Mouse (Mus musculus) layer of hippocampus, postnatal 14 days (tissue): ENCODE measurements around the gene Olfr1264. TPM values are rescaled to one million over a fixed set of nuclear protein-coding genes. Genes with fewer than 3 reads are reported as not detected.

Experiments
- DNase-seq, 2 experiments: peaks; one replicate each; pipeline ENCODE4 v3.0.0; 2021 to 2022; ENCODE audit warnings: low spot score in 2 of 2, mixed read lengths in 1 of 2
- long read RNA-seq, 2 experiments: library from polyadenylated mRNA; stranded (forward); transcript quantifications; one replicate each; pipeline ENCODE4 v2.0.0; 2021
- total RNA-seq, 2 experiments: library from RNA; stranded (reverse); gene quantifications; 2 replicates each; pipeline ENCODE4 v1.2.3; 2021

Olfr1264 gene
- total RNA-seq = not detected
- long read RNA-seq, experiment 1 = 0 reads
- long read RNA-seq, experiment 2 = 0 reads

DNA sequence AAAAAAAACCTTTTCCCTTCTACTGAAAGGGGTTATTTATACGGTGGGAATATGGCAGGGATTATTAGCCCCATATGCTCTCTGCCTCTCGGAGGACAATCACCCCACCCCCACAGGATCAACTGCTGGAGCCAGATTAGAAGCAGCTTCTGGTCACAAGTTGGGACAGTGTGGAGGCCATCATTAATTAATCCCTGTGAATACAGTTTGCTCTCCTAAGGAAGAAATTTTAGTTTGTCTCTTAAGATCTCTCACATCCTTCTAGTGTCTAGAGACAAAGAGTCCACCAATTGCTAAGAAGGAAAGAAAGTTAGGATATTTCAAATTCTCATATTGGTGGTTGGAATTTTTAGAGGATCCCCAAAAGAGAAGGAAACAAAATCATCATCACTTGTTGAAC, at the start of gene Olfr1264:
Gene Olfr1264, minus strand, starts transcription at position 101 of the 400 bp plus-strand sequence.
- no peak for DNase-seq

DNA sequence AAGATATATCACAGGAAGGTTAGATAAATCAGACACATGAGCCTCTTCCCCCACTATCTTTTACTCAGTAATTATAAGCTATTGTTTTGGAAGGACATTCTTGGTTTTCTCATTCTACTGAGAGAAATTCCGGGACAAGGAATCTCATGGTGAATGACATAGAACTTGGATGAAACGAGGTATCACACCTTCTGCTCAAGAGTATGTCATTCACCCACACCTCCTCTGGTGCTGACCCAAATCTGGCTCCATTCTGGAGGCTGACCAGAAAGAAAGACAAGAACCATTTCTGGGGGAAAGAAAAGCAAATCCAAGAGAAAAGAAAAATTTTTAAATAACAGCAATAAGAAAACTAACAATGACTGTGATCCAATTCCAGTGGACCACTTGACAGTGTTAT, 44.7 kb upstream of the Olfr1264 start:
- no peak for DNase-seq

DNA sequence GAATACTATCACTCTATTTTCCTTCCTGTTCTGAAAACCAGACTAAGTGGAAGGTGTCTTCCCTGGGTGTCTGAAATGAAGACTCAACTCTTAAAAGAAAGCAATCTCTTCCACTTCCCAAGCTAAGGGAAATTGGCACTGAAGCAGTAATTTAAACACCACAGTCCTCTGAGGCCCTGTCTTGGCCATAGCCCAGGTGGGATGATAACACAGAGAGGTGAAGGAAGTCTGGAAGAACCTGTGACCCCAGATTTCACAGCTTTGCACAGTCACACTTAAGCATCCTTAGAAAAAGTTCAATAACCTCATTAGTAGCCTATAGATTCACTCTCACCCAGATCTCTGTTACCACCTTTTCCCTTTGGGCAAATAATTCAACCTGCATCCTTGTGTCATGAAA, 38.1 kb upstream of the Olfr1264 start, which contains the start of gene Olfr140:
Gene Olfr140, minus strand, starts transcription at position 101 of the 400 bp plus-strand sequence.
- no peak for DNase-seq

DNA sequence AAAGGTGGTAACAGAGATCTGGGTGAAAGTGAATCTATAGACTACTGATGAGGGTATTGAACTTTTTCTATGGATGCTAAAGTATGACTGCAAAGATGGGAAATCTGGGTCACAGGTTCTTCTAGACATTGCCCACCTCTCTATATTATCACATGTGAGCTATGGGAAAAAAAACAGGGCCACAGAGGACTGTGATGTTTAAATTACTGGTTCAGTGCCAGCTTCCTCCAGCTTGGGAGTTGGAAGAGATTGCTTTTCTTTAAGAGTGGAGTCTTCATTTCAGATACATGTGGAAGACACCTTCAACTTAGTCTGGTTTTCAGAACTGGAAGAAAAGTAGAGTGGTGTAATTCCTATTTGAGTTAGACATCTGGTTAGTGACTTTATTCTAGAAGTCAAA, 9.7 kb upstream of the Olfr1264 start, which contains the start of gene Olfr1265:
Gene Olfr1265, plus strand, starts transcription at position 301 of the 400 bp plus-strand sequence.
- no peak for DNase-seq

DNA sequence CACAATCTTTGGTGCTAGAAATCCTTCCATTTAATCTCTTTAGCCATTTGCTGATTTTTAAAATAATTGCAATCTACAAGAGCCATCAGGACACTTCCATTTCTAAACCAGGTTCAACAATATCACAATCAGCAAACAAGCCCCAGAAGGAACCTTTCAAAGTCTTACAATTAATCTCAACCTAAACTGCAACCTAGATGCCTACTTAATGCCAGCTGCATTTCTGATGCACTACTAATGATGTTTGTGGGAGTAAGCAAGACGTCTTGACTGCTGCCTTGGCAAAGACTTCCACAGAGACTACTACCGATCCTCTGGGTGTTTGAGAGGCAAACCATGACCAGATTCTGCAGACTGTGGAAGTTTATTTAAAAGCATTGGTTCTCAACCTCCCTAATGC, 13.5 kb downstream of the Olfr1264 start, which contains the start of gene Olfr1263:
Gene Olfr1263, plus strand, starts transcription at position 301 of the 400 bp plus-strand sequence.
- DNase-seq = no peak

DNA sequence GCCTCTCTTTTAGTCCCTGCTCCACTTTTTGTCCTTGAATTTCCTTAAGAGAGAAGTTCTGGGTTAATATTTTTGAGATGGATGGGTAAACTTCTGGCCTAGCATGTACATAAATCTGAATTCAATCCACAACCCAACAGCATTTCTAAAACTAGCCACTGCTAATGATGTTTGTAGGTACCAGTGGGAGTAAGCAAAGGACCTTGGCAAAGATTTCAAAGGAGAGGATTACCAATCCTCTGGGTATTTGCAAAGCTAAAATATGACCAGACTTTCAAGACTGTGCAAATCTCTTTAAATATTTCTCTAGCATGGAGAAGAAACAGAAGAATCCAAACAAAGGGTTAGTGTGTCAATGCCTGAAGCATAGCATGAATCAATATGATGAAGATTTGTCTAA, 25.5 kb downstream of the Olfr1264 start, which contains the start of gene Olfr1262:
Gene Olfr1262, plus strand, starts transcription at position 301 of the 400 bp plus-strand sequence.
- no peak for DNase-seq

DNA sequence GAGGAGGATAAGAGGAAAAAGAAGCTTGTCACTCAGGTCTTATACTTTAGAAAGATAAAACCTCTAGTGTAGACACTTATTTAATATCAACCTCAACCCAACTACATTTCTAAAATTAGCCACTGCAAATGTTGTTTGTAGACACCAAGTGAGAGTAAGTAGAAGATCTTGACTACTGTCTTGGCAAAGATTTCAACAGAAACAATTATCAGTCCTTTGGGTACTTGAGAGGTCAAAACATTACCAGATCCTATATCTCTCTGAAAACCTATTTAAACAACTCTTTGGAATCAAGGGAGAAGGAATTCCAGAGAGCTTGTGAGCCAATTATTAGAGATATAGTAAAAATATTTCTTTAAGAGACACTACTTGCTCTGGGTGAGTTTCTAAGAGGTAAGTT, 34.5 kb downstream of the Olfr1264 start, which contains the start of gene Olfr1261:
Gene Olfr1261, plus strand, starts transcription at position 301 of the 400 bp plus-strand sequence.
- no peak for DNase-seq

DNA sequence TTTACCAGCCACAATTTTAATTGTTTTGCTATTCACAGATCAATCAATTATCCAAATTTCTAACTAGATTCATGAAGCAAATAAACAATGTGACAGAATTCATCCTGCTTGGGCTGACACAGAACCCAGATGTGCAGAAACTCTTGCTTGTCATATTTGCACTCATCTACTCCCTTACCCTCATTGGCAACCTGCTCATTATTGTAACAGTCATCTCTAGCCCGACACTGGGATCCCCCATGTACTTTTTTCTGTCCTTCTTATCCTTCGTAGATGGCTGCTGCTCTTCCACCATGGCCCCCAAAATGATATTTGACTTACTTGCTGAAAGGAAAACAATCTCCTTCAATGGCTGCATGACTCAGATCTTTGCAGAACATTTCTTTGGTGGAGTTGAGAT, 47.7 kb downstream of the Olfr1264 start:
- DNase-seq = no peak

DNA sequence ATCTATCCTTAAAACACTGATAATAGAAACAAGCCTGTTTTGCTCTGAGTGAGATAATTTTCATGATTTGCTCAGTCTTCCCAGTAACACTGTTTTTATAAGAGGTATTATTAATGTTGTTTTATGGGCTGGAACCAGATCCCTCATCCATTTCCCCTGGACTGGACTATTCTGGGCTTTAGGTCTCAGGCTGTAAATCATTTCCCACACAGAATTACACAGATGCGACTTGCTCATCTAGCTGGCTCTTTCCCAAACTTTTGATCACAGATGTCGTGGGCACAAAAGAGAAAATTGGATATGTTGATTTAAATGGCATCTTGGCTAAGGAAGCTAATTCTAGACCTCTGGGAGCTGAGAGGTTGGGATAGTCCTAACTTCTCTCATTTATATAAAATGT, 51.2 kb downstream of the Olfr1264 start, which contains the start of gene Olfr1260:
Gene Olfr1260, plus strand, starts transcription at position 157 of the 400 bp plus-strand sequence.
- peak in 1 of 2 experiments; percentile 15 for DNase-seq

Other genes with a start within 250 kb of the Olfr1264 start
- gene Olfr1254, start 232.0 kb downstream of the Olfr1264 start, total RNA-seq = not detected
- gene Olfr1255, start 213.5 kb downstream of the Olfr1264 start, total RNA-seq = not detected
- gene Olfr1256, start 184.0 kb downstream of the Olfr1264 start, total RNA-seq = not detected
- not detected for gene Olfr48, start 177.4 kb downstream of the Olfr1264 start, total RNA-seq
- not detected for gene Olfr1257, start 147.1 kb downstream of the Olfr1264 start, total RNA-seq
- gene Olfr1258, start 98.3 kb downstream of the Olfr1264 start, total RNA-seq = not detected
- gene Olfr1259, start 76.9 kb downstream of the Olfr1264 start, total RNA-seq = not detected
- not detected for gene Olfr1260, start 51.2 kb downstream of the Olfr1264 start, total RNA-seq
- not detected for gene Olfr1261, start 34.4 kb downstream of the Olfr1264 start, total RNA-seq
- not detected for gene Olfr1262, start 25.4 kb downstream of the Olfr1264 start, total RNA-seq
- not detected for gene Olfr1263, start 13.4 kb downstream of the Olfr1264 start, total RNA-seq
- not detected for gene Olfr1265, start 9.8 kb upstream of the Olfr1264 start, total RNA-seq
- gene Olfr140, start 38.0 kb upstream of the Olfr1264 start, total RNA-seq = not detected
- gene Olfr1269, start 95.8 kb upstream of the Olfr1264 start, total RNA-seq = not detected
- not detected for gene Olfr32, start 116.7 kb upstream of the Olfr1264 start, total RNA-seq
- not detected for gene Olfr1270, start 127.5 kb upstream of the Olfr1264 start, total RNA-seq
- under 1 TPM in 1 of 2 experiments, not detected in 1; 0.19 TPM for gene Olfr1506, start 198.9 kb upstream of the Olfr1264 start, total RNA-seq
- gene Olfr142, start 232.0 kb upstream of the Olfr1264 start, total RNA-seq = not detected
- gene Olfr1271, start 245.5 kb upstream of the Olfr1264 start, total RNA-seq = not detected